Mouse (Mus musculus) neural tube, embryonic 10.5 days (tissue): ENCODE data around the gene Slc9c1.
"Not testable (repeated sequence)": the region's sequence is repeated elsewhere in the genome, so short reads cannot be mapped to it uniquely, and the experiment has no call there.

Experiments used
- DNase-seq: peaks from one replicate; pipeline ENCODE4 v3.0.0-alpha.2; 2017; ENCODE audit warnings: low spot score; ENCODE audit errors: extremely low spot score

Gene Slc9c1

DNA sequence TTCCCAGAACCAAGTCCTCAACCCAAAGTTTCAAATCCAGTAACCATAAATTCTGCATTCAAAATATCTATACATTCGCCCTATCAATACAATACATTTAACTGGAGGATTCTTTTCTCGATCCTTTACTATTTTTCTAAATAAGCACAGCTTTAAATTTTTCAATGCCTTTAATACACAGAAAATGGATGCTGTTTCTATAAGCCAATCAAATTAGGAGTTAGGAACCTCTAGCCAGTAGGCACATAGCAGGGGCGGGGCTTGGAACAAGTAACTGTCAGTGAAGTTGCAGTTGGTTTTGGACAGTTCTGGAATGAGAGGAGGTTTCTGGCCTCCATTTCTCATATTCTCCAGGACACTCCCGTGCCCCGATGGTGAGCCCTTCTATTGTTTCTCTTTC lies at the start of gene Slc9c1:
Slc9c1 (plus strand) TSS at position 301 of the 400 bp plus-strand sequence.
- no peak for DNase-seq

DNA sequence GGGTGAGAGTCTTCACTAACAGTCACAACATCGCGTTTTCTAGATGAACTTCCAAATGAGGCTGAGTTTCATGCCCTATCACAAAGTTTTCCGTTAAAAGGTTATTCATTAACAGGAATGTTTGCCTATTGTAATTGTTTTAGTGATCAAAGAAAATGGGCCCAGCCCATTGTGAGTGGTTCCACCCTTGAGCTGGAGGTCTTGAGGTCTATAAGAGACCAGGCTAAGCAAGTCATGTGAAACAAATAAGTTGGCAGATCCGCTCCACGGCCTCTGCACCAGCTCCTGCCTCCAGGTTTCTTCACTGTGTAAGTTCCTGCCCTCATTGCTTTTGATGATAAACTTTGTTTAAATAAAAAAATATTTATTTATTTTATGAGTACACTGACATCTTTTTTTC lies 42.2 kb upstream of the Slc9c1 start, which contains the start of gene Gm609:
Gm609 (minus strand) TSS at position 43 of the 400 bp plus-strand sequence.
- no peak for DNase-seq

DNA sequence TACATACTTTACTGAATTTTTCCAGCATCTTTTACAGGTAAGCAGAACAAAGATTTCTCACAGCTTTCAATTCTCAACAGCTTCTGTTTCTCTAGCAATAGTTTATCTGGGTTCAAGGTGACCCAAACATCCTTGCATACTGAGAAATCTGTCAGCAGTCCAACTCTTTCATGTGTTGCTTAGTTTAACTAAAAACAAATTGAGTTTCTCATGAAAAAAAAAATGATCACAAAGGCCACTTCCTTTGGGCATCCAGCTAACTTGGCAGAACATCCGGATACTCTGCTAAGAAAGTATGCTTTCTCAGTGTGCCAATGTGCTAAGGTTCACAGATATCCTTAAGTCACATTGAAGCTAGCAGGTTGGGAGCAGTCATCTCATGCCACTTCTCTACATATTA lies 39.8 kb upstream of the Slc9c1 start:
- no peak for DNase-seq

DNA sequence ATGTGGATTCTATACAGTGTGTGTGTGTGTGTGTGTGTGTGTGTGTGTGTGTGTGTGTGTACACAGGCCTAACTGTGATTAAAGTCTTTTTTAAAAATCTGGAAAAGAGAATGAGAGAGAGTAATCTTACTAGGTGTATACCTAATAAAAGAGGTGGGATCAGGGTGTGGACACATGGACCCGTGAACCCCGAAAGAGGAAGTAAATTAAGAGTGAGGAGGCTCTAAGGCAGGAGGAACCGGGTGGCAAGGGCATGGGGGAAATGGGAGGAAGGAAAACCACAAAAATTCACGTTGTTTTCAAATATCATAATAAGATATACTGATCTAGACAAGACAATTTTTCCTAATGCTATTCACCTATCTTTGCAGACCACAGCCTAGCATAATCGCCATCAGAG lies 9.6 kb upstream of the Slc9c1 start:
- no peak for DNase-seq

DNA sequence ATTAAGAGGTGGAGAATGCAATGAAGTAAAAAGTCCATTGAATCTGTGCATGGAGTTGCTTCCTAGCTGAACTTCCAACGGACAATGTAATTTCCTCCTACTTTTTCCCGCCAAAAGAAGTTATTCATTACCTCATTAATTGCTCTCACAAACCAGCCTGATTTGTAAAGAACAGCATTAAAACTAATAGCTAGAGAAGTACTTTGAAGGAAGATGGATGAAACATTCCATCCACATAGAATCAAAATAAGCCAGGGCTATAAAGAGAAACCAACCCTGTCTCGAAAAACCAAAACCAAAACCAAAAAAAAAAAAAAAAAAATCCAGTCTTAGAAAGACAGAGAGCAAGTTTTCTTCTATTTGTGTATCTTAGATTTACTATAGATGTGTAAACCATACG lies 3.2 kb upstream of the Slc9c1 start, which contains the start of gene Gm17783:
Gm17783 (minus strand) TSS at position 101 of the 400 bp plus-strand sequence.
- no peak for DNase-seq

DNA sequence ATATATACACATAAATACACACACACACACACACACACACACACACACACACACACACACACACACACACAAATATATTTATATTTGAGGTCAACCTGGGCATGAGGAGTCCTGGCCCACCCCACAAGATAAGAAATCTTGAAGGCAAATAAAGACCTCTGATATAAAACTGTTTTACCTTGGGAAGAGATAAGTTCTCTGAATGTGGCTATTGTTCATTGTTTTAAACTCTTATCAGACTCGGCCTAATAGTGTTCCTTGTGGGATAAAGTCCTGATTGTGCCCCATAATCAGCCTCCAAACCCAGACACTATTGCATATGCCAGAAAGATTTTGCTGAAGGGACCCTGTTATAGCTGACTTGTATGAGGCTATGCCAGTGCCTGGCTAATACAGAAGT lies 3.2 kb downstream of the Slc9c1 start:
- DNase-seq = not testable (repeated sequence)

DNA sequence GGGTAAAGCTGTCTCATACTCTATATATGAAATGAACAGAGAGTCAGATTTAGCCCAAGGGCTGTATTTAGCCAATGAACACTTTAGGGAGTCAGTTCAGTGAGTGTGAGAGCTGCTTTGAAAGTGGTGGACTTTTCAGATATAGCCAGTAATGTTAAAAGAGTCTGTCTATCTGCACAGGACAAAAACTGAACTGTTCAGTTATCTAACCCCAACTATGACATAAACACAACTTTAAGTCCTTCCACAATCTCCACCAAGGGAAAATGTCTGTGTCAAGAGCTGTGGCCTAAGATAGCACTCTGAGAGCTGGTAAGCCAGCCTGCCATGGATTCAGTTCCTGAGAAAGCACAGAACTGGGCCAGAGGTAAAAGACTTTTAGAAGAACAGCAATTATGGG lies 7.0 kb downstream of the Slc9c1 start:
- no peak for DNase-seq

DNA sequence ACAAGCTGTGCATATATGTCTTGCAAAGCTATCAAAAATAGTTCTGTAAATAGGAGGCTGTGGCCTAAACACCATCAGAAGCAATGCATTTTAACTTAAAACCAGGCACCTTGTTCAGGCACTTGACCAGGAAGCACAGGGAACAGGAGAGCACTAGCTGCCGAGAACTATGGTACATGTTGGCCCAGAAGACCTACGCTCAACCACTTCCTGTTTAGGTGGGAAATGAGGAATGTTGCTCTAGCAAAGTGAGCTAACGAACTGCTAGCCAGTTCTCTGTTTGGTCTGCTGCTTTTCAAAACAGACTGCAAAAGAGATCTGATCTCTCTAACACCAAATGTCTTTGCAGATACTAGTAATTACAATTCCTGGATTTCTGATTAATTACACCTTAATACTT lies 9.2 kb downstream of the Slc9c1 start:
- no peak for DNase-seq

DNA sequence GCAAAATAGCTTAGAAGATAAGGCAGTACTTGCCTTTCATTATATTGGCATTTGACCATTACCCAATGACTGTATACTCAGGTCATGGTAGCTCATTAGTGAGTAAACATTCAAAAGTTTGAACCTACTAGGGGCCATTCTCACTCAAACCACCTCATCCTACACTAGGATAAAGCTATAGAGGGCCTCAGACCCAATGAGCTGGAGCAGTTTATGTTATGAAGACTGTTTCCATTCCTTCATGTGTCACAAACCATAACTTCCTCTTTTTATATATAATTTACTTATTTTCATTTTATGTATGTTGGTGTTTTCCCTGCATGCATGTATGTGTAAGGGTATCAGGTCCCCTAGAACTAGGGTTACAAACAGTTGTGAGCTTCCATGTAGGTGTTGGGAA lies 12.9 kb downstream of the Slc9c1 start:
- no peak for DNase-seq

DNA sequence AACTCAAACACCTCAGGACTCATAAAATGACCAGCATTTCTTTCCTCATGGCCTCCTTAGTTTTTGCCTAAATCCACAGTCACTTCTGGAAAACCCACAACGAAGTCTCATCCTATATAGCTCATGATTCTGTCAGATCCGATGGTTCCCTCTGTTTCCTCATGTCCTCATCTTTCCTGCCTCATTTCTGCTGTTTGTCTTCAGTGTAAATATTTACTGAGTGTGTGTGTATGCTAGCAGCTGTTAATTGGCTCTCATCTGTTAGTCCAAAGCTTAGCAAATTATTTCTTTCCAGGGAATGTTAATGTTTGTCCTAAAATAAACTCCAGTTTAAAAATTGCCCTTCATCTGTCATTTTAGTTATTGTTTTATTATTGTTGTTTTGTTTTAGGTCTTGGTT lies 16.5 kb downstream of the Slc9c1 start:
- DNase-seq = no peak

DNA sequence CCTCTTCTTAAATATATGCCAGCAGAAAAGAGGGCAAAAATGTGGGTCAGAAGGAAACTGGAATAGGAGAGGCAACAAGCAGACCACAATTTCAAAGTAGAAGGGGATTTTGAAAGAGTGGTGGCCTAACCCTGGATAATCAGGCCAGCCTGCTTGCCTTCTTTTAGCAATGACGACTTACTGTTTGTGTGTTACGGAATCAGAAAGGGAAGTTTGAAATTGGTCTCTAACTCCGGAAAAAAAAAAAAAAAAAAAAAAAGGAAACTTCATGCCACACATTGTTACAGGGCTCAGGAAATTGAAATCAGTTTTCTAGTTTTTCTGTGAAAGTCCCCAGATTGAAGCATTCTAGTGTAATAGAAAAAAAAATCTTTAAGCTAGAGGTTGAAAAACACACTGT lies 26.6 kb downstream of the Slc9c1 start:
- no peak for DNase-seq

DNA sequence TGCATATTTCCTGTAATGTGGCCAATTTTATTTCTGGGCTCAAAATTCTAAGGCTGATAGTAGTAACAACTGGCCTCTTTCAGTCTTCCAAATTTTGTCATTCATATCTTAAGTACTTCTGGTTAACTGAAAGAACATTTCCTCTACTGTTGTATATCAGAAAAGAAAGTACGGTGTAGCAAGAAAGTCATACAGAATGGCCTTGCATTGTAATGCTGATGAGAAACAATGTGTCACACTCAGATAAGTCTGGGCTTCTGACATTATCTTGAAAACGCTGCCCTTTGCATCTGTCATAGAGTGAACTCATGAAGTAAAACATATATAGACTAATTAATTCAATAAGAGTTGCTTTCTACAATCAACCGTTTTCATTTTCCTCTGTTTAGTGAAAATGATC lies 37.2 kb downstream of the Slc9c1 start:
- DNase-seq = no peak

DNA sequence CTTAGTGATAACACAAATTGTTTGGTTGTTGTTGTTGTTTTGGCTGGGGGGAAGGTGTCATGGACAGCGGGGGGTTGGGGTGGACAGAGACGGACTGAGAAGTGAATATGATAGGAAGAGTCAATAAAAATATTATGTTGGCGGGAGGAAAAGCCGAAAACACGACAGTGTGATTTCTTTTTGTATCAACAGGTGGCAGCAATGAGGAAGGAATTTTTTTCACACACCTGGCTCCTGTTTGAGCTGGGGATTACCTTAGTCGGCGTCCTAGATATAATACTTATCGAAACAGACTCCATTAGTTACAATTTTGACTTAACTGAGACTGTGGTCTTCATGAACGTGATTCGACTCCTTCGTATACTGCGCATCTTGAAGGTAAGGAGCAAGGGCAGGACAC lies 44.8 kb downstream of the Slc9c1 start:
- no peak for DNase-seq

DNA sequence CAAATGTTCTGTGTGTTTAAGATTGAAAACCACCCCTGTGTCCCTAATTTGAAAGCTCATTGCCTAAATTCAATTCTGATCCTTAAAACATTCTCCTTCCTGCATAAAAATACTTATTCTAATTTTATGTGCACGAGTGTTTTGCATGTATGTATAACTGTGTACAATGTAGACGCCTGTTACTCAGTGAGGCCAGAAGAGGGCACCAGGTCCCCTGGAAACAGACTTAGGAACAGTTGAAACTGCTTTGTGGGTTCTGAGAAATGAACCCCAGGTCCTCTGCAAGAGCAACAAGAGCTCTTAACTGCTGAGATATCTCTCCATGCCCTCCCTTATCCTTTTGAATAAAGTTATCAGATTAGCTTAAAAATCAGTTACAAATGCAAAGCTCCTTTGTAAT lies 47.4 kb downstream of the Slc9c1 start:
- no peak for DNase-seq

DNA sequence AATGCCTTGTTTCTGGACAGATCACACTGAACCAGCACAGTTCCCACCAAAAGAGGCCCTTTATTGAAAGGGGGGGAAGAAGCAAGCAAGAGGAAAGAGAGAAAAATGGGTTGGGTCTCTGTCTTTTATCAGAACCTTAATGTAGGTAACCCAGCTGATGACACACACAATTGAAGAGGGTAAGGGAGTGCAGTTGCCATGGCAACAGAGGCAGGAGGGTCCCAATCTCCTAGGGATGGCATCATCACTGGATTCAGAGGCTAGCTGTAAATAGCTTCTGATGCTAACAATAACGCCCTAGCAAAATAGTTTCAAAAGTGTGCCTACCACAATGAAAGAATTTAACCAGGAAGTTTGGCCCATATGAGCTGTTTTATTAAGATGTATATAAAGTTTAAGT lies 58.5 kb downstream of the Slc9c1 start:
- DNase-seq = no peak

DNA sequence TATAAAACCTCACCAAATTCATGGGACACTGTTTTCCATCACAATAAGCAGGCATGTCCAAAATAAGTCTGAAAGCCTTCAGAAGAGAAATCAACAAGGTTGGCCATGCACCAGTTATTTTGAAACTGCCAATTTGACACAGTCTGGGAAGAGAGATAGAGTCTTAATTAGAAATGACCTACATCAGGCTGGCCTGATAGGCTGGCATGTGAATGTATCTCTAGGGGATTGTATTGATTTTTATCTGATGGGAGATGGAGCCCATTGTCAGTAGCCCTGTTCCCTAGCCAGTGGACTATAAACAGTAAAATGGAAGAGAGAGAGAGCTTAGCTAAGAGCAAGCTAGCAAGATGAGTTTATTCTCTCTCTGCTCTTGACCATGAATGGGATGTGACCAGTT lies 60.4 kb downstream of the Slc9c1 start:
- DNase-seq = no peak

DNA sequence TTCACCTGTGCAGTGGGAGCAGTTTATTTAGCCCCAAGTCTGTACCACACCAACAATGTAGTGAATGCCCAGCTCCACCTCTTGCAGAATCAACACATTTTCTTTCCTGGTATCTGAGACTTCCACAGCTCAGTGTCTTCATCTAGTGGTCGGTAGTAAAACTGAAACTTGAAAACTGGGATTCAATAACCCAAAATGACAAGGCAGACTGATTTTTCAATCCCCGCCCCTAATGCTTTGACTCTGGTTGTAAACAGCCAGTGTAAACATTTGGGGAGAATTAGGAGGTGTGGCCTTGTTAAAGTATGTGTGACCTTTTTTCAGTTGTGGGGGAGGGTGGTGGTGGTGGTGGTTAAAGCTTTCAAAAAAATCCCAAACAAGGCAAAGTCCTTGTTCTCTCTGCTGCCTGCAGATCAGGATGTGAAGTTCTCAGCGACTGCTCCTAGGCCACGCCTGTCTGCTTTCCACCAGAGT lies 73.4 kb downstream of the Slc9c1 start:
- DNase-seq = no peak

DNA sequence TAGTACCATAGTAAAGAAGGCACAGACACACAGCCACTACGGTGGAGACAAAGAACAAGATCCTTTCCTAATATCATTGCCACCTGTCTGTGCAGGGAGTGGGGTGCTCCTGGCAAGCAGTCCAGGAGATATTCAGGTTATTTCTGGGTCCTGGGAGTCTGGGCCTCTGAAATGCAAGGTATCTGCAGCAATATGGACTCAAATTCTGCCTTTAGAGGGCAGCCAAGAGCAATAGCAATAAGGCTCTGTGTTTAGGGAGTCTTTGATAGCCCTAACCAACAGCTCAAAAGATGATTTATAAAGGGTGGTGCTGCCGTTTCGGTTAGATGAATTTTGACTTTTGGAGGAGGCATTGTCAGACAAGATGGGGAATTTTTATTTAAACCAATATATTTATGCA lies 74.2 kb downstream of the Slc9c1 start:
- DNase-seq = no peak

DNA sequence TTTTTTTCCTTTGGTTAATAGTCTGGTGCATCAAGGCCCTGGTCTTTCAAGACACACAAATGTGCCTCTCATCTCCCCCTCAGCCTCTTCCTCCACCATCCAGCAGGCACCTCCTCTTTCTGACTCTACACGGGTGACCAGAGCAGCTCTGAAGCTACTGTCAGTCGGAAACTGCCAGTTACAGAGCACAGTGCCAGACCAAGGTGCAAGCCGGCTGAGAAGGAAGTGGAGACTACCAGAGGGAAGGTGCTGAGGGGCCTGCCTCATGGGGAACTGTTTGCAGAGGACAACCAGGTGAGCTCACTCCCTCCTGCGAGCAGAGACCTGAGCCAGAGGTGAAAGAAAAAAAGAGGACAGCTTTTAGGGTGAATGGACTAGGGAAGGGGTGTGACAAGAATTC lies 75.2 kb downstream of the Slc9c1 start, which contains the start of gene Gcsam:
Gcsam (plus strand) TSS at position 114 of the 400 bp plus-strand sequence.
- DNase-seq = no peak

DNA sequence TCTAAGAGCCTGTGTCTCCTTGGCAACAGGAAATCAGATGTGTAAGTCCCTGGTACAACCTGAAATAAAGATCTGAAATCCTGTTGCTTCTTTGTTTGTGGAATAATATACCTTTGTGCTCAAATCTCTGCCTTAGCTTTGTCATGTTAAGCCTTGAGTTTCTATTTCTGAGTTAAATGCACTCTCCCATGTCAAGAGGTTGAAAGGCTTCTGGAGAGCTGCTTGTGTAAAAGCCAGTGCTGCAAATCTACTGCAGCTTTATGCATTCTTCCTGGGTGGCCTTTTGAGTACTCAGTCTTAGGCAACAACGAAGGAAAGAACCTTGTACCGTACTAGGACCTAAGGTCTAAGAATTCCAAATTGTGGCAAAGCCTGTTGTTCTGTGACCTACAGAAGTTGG lies 78.1 kb downstream of the Slc9c1 start:
- no peak for DNase-seq

DNA sequence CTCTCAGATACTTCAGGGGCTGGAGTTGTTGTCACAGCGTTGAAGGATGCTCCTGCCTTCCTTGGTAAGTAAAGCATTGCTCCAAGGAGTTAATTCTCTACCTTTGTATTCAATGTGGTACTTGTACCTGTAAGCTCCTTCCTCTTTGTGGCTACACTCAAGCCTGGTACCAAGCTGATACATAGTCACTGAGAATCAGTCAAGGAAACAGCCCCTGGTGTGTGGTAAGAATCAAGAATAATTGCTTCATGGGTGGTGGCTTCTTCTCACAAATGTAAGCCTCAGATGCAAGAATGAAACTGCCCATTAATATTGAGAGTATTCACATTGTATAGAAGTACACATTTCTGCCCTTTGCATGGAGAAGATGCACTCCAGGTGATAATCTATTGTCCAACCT lies 80.8 kb downstream of the Slc9c1 start:
- DNase-seq = no peak

DNA sequence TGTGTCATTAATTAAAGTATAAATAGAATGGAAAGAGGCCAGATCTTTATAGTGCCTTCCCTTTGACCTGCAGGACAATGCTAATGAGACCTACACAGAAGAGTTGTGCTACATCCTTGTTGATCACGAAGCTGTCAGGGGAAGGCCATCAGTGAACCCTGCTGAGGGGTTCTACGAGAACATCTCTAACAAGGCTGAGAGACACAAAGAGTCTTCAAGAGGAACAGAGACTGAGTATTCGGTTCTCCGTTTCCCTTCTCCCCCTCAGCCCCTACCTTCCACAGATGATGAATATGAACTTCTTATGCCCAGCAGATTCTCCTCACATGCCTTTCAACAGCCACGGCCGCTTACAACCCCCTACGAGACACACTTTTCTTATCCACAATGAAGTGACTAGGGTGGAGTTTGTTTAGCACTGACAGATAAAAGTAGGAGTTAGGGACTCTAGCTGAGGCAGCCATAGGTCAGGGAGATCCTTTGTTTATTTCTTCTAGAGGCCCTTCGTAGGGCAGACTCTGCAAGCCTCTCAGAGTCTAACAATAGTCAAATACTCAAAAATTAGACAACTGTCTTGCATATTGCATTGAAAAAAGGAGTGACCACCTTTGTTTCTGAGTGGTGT lies 84.8 kb downstream of the Slc9c1 start:
- no peak for DNase-seq

DNA sequence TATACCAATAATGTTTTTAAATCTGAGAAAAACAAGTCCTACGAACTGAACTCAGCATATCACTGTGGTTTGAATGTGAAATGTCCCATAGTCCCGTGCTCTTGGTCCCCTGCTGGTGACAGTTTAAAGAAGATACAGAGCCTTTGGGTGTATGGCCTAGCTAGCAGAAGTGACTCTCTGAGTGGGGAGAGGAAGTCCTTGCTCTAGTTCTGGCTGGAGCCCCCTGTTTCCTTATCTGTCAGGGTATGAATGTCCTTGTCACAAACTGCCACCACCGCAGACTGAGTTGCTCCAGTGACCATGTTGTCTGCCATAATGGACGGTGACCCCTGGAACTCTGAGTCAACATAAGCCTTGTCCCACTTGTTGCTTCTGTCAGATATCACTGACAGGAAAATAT lies 88.1 kb downstream of the Slc9c1 start:
- no peak for DNase-seq

DNA sequence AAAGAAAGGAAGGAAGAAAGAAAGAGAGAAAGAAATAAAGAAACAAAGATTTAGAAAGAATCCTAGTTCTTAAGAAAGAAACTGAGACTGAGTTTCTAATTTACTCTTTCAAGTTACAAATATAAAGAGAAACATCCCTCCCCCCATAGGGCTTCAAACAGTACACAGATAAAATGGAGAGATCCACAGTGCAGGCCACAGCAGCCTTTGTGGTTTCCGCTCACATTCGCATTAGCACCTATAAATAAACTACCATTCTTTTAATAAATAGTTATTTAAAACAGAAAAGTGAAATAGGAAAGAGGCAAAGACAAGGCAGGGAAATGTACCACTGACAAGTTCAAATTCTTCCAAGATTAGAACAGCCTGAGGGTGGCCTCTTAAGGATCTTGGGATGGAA lies 89.7 kb downstream of the Slc9c1 start:
- DNase-seq = no peak
